In genomic region chr12:54293248-54293647, GRCm38 (mm10) we compare ENCODE assay signal across 16 mouse cellular contexts.
DNase-seq lines count a peak whose midpoint lies in the region; ATAC-seq lines count a peak whose summit lies in the region.
"Had no signal": no experiment of that assay in that cellular context is flagged by ENCODE, and none has a peak within 500 bp of the region (broad histone marks: within the 10 kb centered on the region; RNA-seq: fewer than 3 reads in every experiment).

No protein-coding gene starts in this region.

- H3K27me3 ChIP-seq in midbrain, embryonic 13.5 days, result no peaks in the 10 kb centered on the region
- H3K27me3 ChIP-seq: heart, embryonic 15.5 days; limb, embryonic 13.5 days; midbrain, embryonic 15.5 days; neural tube, embryonic 13.5 days had no signal

- ATAC-seq in midbrain, embryonic 13.5 days, result no peak
- ATAC-seq: hindbrain, postnatal 0 days; midbrain, embryonic 15.5 days had no signal

- H3K9me3 ChIP-seq in midbrain, embryonic 13.5 days, result no peaks in the 10 kb centered on the region
- H3K9me3 ChIP-seq: heart, embryonic 15.5 days; limb, embryonic 13.5 days; midbrain, embryonic 15.5 days; neural tube, embryonic 13.5 days had no signal

- no peak overlapping the region for H3K27ac ChIP-seq in midbrain, embryonic 13.5 days
- H3K27ac ChIP-seq: heart, embryonic 15.5 days; hindbrain, postnatal 0 days; limb, embryonic 13.5 days; midbrain, embryonic 15.5 days; neural tube, embryonic 13.5 days had no signal

- no peaks in the 10 kb centered on the region for H3K36me3 ChIP-seq in midbrain, embryonic 13.5 days
- H3K36me3 ChIP-seq: heart, embryonic 15.5 days; limb, embryonic 13.5 days; midbrain, embryonic 15.5 days; neural tube, embryonic 13.5 days had no signal

- no peak overlapping the region for H3K4me2 ChIP-seq in midbrain, embryonic 13.5 days (replicated peaks)
- H3K4me2 ChIP-seq: heart, embryonic 15.5 days; limb, embryonic 13.5 days; midbrain, embryonic 15.5 days; neural tube, embryonic 13.5 days had no signal

- peak; percentile 2 to 4 for DNase-seq in B cell, adult 2 months
- DNase-seq in CD4-positive, CD25-positive, alpha-beta regulatory T cell, adult 2 months (ENCODE audit: low read depth, low spot score), result peak; percentile 79
- DNase-seq in induced T-regulatory cell, adult 2 months (ENCODE audit: low read depth), result peak; percentile 90
- DNase-seq in thymus, postnatal 0 days (ENCODE audit: low spot score), result peak; percentile 91
- DNase-seq in adrenal gland, postnatal 25 days, result no peak
- no peak for DNase-seq in kidney, adult 11 months
- DNase-seq: cerebellum, adult 9-10 months; gastrocnemius, postnatal 36 days; lung, postnatal 36 days; spleen, adult 18-20 months had no signal

- no peak overlapping the region for H3K4me3 ChIP-seq in midbrain, embryonic 13.5 days (replicated peaks)
- H3K4me3 ChIP-seq: heart, embryonic 15.5 days; limb, embryonic 13.5 days; midbrain, embryonic 15.5 days; neural tube, embryonic 13.5 days had no signal

- H3K4me1 ChIP-seq in midbrain, embryonic 13.5 days (replicated peaks), result peaks cover 10% of the 10 kb centered on the region
- H3K4me1 ChIP-seq: limb, embryonic 13.5 days had no signal

- 80% methylated on average over 2 of the region's 2 CpGs for WGBS in midbrain, embryonic 13.5 days

- H3K9ac ChIP-seq in midbrain, embryonic 13.5 days (replicated peaks), result no peak overlapping the region
- H3K9ac ChIP-seq: heart, embryonic 15.5 days; limb, embryonic 13.5 days; midbrain, embryonic 15.5 days; neural tube, embryonic 13.5 days had no signal

Comparison
In these comparisons a context has a peak if more than half of its experiments do, and no peak if none do; other contexts are left out.
1. DNase-seq: peak in B cell, adult 2 months (2 of 2), CD4-positive, CD25-positive, alpha-beta regulatory T cell, adult 2 months (single experiment), induced T-regulatory cell, adult 2 months (single experiment) and thymus, postnatal 0 days (single experiment); none in adrenal gland, postnatal 25 days (single experiment) and kidney, adult 11 months (single experiment).